In the genomic region with DNA sequence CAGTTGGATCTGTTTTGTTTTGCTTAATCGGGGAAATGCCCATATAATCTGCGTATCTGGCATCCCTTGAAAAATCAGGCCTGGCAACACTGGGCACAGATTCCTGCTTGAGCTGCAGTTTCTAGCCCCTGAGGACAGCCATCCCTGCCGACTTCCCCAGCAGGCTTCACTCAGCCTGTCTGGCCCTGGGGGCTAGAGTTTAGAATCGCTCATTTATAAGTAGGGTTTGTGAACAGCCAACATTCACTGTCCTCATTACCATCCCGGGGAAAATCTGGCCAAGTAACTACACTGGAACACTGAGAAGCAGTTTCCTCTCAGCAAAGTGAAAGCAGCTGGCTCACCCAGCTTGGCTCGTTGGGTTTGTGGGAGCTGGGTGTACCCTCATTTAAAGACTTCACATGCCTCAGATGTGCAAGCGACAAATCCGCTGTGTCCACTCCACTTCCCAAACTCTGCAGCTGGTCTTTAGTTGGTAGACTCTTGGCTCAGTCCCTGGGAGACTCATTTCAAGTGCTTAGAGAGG, we compare ENCODE assay signal across 8 mouse cellular contexts. TPM values are rescaled to one million over a fixed set of nuclear protein-coding genes. Genes with fewer than 3 reads are reported as not detected.
DNase-seq lines count a peak whose midpoint lies in the region; ATAC-seq lines count a peak whose summit lies in the region.

No protein-coding gene starts in this region.

- H3K4me2 ChIP-seq in neural tube, embryonic 11.5 days (ENCODE audit: low read depth), result no peak overlapping the region
- H3K4me2 ChIP-seq in forebrain, embryonic 13.5 days, result peak overlapping the region; percentile 32
- H3K4me2 ChIP-seq in lung, embryonic 16.5 days (ENCODE audit: low read depth, low read length), result peak overlapping the region; percentile 26

- no peak overlapping the region for H3K4me3 ChIP-seq in neural tube, embryonic 11.5 days (ENCODE audit: low read depth, low read length)
- H3K4me3 ChIP-seq in forebrain, embryonic 13.5 days, result no peak overlapping the region
- no peak overlapping the region for H3K4me3 ChIP-seq in lung, embryonic 16.5 days (ENCODE audit: low read length)

- ATAC-seq in neural tube, embryonic 11.5 days (ENCODE audit: insufficient read depth, low FRiP score, low TSS enrichment), result 0 out of 2 replicates have a peak, but pooled peaks have one; percentile 22
- ATAC-seq in forebrain, embryonic 13.5 days, result peak; percentile 79
- peak; percentile 68 for ATAC-seq in lung, embryonic 16.5 days (ENCODE audit: low read depth)

- no peaks in the 10 kb centered on the region for H3K9me3 ChIP-seq in neural tube, embryonic 11.5 days (ENCODE audit: control insufficient read depth, low read length)
- no peaks in the 10 kb centered on the region for H3K9me3 ChIP-seq in forebrain, embryonic 13.5 days (replicated peaks)
- no peaks in the 10 kb centered on the region for H3K9me3 ChIP-seq in lung, embryonic 16.5 days (ENCODE audit: control insufficient read depth, low read length)

- no peaks in the 10 kb centered on the region for H3K27me3 ChIP-seq in neural tube, embryonic 11.5 days (ENCODE audit: control insufficient read depth, insufficient read depth, low read length)
- H3K27me3 ChIP-seq in forebrain, embryonic 13.5 days, result no peaks in the 10 kb centered on the region
- no peaks in the 10 kb centered on the region for H3K27me3 ChIP-seq in lung, embryonic 16.5 days (ENCODE audit: control insufficient read depth, insufficient read depth, low read depth, low read length)

- no peaks in the 10 kb centered on the region for H3K36me3 ChIP-seq in neural tube, embryonic 11.5 days (ENCODE audit: control insufficient read depth, insufficient read depth, low read length)
- no peaks in the 10 kb centered on the region for H3K36me3 ChIP-seq in forebrain, embryonic 13.5 days (ENCODE audit: poor library complexity, severe bottlenecking)
- no peaks in the 10 kb centered on the region for H3K36me3 ChIP-seq in lung, embryonic 16.5 days (ENCODE audit: control insufficient read depth, insufficient read depth, low read length)

- WGBS in neural tube, embryonic 11.5 days, result 65% methylated on average over 8 of the region's 8 CpGs
- 46% methylated on average over 8 of the region's 8 CpGs for WGBS in forebrain, embryonic 13.5 days
- WGBS in lung, embryonic 16.5 days, result 49% methylated on average over 8 of the region's 8 CpGs

- no peak overlapping the region for H3K9ac ChIP-seq in neural tube, embryonic 11.5 days (ENCODE audit: low read length)
- H3K9ac ChIP-seq in forebrain, embryonic 13.5 days, result no peak overlapping the region
- H3K9ac ChIP-seq in lung, embryonic 16.5 days (ENCODE audit: low read length), result peak overlapping the region; percentile 3

- peaks cover 5% of the 10 kb centered on the region; the same call in 1 of the 2 replicates for H3K4me1 ChIP-seq in neural tube, embryonic 11.5 days (ENCODE audit: control insufficient read depth, insufficient read depth, low read length)
- H3K4me1 ChIP-seq in forebrain, embryonic 13.5 days, result peaks cover 13% of the 10 kb centered on the region
- H3K4me1 ChIP-seq in lung, embryonic 16.5 days (replicated peaks; ENCODE audit: control insufficient read depth, insufficient read depth, low read length), result peaks cover 13% of the 10 kb centered on the region; the same call in 1 of the 2 replicates

- intact Hi-C loops in heart, postnatal 14 days (cut with DNase I), result loop anchor here (5.0 kb wide), 1 partner anchor 86 kb away; the partner anchor contains the start of gene Tiparp

- DNase-seq in neural tube, embryonic 11.5 days (ENCODE audit: low spot score), result peak; percentile 23
- no peak for DNase-seq in neural tube, embryonic 10.5 days (ENCODE audit: extremely low spot score, low spot score)
- DNase-seq in heart, postnatal 14 days, result peak; percentile 18 to 55
- peak; percentile 47 to 80 for DNase-seq in layer of hippocampus, adult 18-20 months (ENCODE audit: low spot score in 2 of 2)
- DNase-seq in right cerebral cortex, postnatal 36 days (ENCODE audit: low spot score in 2 of 2), result peak; percentile 45 to 62
- no peak for DNase-seq in spleen, postnatal 4 days (ENCODE audit: low spot score in 2 of 2)

- H3K27ac ChIP-seq in neural tube, embryonic 11.5 days (ENCODE audit: low read depth, low read length), result peak overlapping the region; percentile 20; the same call in 1 of the 2 replicates
- H3K27ac ChIP-seq in forebrain, embryonic 13.5 days, result peak overlapping the region; percentile 48
- peak overlapping the region; percentile 77 for H3K27ac ChIP-seq in lung, embryonic 16.5 days (ENCODE audit: low read length)

RNA-seq across cellular contexts. Expression of gene Ssr3, which starts 49.2 kb away (rescaled TPM):
- 269 and 271 TPM in 2 replicates for polyA plus RNA-seq in neural tube, embryonic 11.5 days (2014; fragmentation: Nextera tagmentation; extraction: Ambion mirVana)
- 161 and 175 TPM in 2 replicates for polyA plus RNA-seq in forebrain, embryonic 13.5 days (2015; fragmentation: Nextera tagmentation; extraction: Ambion mirVana)
- total RNA-seq in heart, postnatal 14 days (2021), result 100 to 1,000 TPM; 135 to 140 TPM
- 100 to 1,000 TPM; 110 to 115 TPM for total RNA-seq in layer of hippocampus, adult 18-20 months (2021)
- 301 and 311 TPM in 2 replicates for polyA plus RNA-seq in lung, embryonic 16.5 days (2015; fragmentation: Nextera tagmentation; extraction: Ambion mirVana)

Comparison
In these comparisons a context has a peak if more than half of its experiments do, and no peak if none do; other contexts are left out.
1. DNase-seq: peak in neural tube, embryonic 11.5 days (single experiment), heart, postnatal 14 days (2 of 2), layer of hippocampus, adult 18-20 months (2 of 2) and right cerebral cortex, postnatal 36 days (2 of 2); none in neural tube, embryonic 10.5 days (single experiment) and spleen, postnatal 4 days (0 of 2).
2. ATAC-seq: peak in every context shown above with its lines; median percentile 79 in forebrain, embryonic 13.5 days; 68 in lung, embryonic 16.5 days; 22 in neural tube, embryonic 11.5 days.
3. H3K27ac ChIP-seq: peak in every context shown above with its lines; median percentile 77 in lung, embryonic 16.5 days; 48 in forebrain, embryonic 13.5 days; 20 in neural tube, embryonic 11.5 days.